Comparison of ENCODE assay signal across 22 mouse cellular contexts in genomic region chr13:56039610-56040371, GRCm38 (mm10).
A peak's percentile ranks its signal among the peaks of the same experiment; 100 is the strongest.
DNase-seq lines count a peak whose midpoint lies in the region; ATAC-seq and TF ChIP-seq lines count a peak whose summit lies in the region.
"Had no signal": no experiment of that assay in that cellular context is flagged by ENCODE, and none has a peak within 500 bp of the region (broad histone marks: within the 10 kb centered on the region; RNA-seq: fewer than 3 reads in every experiment).

No protein-coding gene starts in this region.

- no peak overlapping the region for H3K9ac ChIP-seq in lung, embryonic 16.5 days (ENCODE audit: low read length)
- no peak overlapping the region for H3K9ac ChIP-seq in intestine, embryonic 14.5 days (ENCODE audit: low read length)
- no peak overlapping the region for H3K9ac ChIP-seq in stomach, postnatal 0 days (ENCODE audit: low read length)
- H3K9ac ChIP-seq: embryonic facial prominence, embryonic 12.5 days; forebrain, embryonic 15.5 days; heart, embryonic 15.5 days; hindbrain, embryonic 14.5 days had no signal

- no peaks in the 10 kb centered on the region for H3K9me3 ChIP-seq in lung, embryonic 16.5 days (ENCODE audit: control insufficient read depth, low read length)
- H3K9me3 ChIP-seq in intestine, embryonic 14.5 days (ENCODE audit: control insufficient read depth, low read length), result no peaks in the 10 kb centered on the region
- H3K9me3 ChIP-seq in stomach, postnatal 0 days (ENCODE audit: control insufficient read depth, low read length), result no peaks in the 10 kb centered on the region
- H3K9me3 ChIP-seq: embryonic facial prominence, embryonic 12.5 days; forebrain, embryonic 15.5 days; G1E; heart, embryonic 15.5 days; hindbrain, embryonic 10.5 days had no signal

- no peaks in the 10 kb centered on the region for H3K36me3 ChIP-seq in lung, embryonic 16.5 days (ENCODE audit: control insufficient read depth, insufficient read depth, low read length)
- H3K36me3 ChIP-seq in intestine, embryonic 14.5 days (ENCODE audit: control insufficient read depth, insufficient read depth, low read length), result no peaks in the 10 kb centered on the region
- no peaks in the 10 kb centered on the region for H3K36me3 ChIP-seq in stomach, postnatal 0 days (ENCODE audit: control insufficient read depth, insufficient read depth, low read length)
- H3K36me3 ChIP-seq: embryonic facial prominence, embryonic 12.5 days; forebrain, embryonic 15.5 days; G1E; heart, embryonic 15.5 days; hindbrain, embryonic 10.5 days had no signal

- H3K27me3 ChIP-seq in lung, embryonic 16.5 days (ENCODE audit: control insufficient read depth, insufficient read depth, low read depth, low read length), result peaks cover 3% of the 10 kb centered on the region; the same call in 1 of the 2 replicates
- peaks cover 37% of the 10 kb centered on the region for H3K27me3 ChIP-seq in intestine, embryonic 14.5 days (replicated peaks; ENCODE audit: control insufficient read depth, insufficient read depth, low read length)
- no peaks in the 10 kb centered on the region for H3K27me3 ChIP-seq in stomach, postnatal 0 days (ENCODE audit: control insufficient read depth, insufficient read depth, low read length)
- H3K27me3 ChIP-seq: embryonic facial prominence, embryonic 12.5 days; forebrain, embryonic 15.5 days; heart, embryonic 15.5 days had no signal

- TF ChIP-seq EP300 in stomach, postnatal 0 days (optimal IDR thresholded peaks at IDR 0.05), result no peak

- H3K4me3 ChIP-seq in lung, embryonic 16.5 days (ENCODE audit: low read length), result no peak overlapping the region
- no peak overlapping the region for H3K4me3 ChIP-seq in intestine, embryonic 14.5 days (ENCODE audit: low read depth, low read length)
- H3K4me3 ChIP-seq in stomach, postnatal 0 days (ENCODE audit: low read depth, low read length), result no peak overlapping the region
- H3K4me3 ChIP-seq: embryonic facial prominence, embryonic 12.5 days; forebrain, embryonic 15.5 days; heart, embryonic 15.5 days; hindbrain, embryonic 10.5 days had no signal

- H3K4me1 ChIP-seq in lung, embryonic 16.5 days (replicated peaks; ENCODE audit: control insufficient read depth, insufficient read depth, low read length), result 0 out of 2 replicates have a peak, but pooled peaks cover 4% of the 10 kb centered on the region
- no peaks in the 10 kb centered on the region for H3K4me1 ChIP-seq in intestine, embryonic 14.5 days (replicated peaks; ENCODE audit: control insufficient read depth, insufficient read depth, low read length)
- H3K4me1 ChIP-seq in stomach, postnatal 0 days (replicated peaks; ENCODE audit: control insufficient read depth, insufficient read depth), result no peaks in the 10 kb centered on the region
- H3K4me1 ChIP-seq: embryonic facial prominence, embryonic 12.5 days; forebrain, embryonic 15.5 days; heart, embryonic 15.5 days; hindbrain, embryonic 10.5 days had no signal

- H3K27ac ChIP-seq in lung, embryonic 16.5 days (ENCODE audit: low read length), result no peak overlapping the region
- no peak overlapping the region for H3K27ac ChIP-seq in intestine, embryonic 14.5 days (ENCODE audit: low read depth)
- H3K27ac ChIP-seq in stomach, postnatal 0 days (replicated peaks), result no peak overlapping the region
- H3K27ac ChIP-seq: embryonic facial prominence, embryonic 12.5 days; forebrain, embryonic 15.5 days; heart, embryonic 15.5 days; hindbrain, embryonic 10.5 days; hindbrain, embryonic 14.5 days had no signal

- ATAC-seq in lung, embryonic 16.5 days (ENCODE audit: low read depth), result peak; percentile 31; the same call in 1 of the 2 replicates
- peak; percentile 68 for ATAC-seq in intestine, embryonic 14.5 days (replicated peaks; ENCODE audit: low FRiP score, low TSS enrichment, low read depth)
- peak; percentile 38; the same call in 1 of the 2 replicates for ATAC-seq in stomach, postnatal 0 days (ENCODE audit: low FRiP score, low TSS enrichment)
- ATAC-seq: CD4-positive, CD25-positive, alpha-beta regulatory T cell, adult 4 months; forebrain, embryonic 15.5 days had no signal

- WGBS in lung, embryonic 16.5 days, result 28% methylated on average over 10 of the region's 10 CpGs
- 47% methylated on average over 10 of the region's 10 CpGs for WGBS in intestine, embryonic 14.5 days
- 51% methylated on average over 10 of the region's 10 CpGs for WGBS in stomach, postnatal 0 days

- H3K4me2 ChIP-seq in lung, embryonic 16.5 days (ENCODE audit: low read depth, low read length), result no peak overlapping the region
- H3K4me2 ChIP-seq in intestine, embryonic 14.5 days (ENCODE audit: low read length), result no peak overlapping the region
- no peak overlapping the region for H3K4me2 ChIP-seq in stomach, postnatal 0 days (replicated peaks; ENCODE audit: low read depth)
- H3K4me2 ChIP-seq: embryonic facial prominence, embryonic 12.5 days; forebrain, embryonic 15.5 days; heart, embryonic 11.5 days; heart, embryonic 15.5 days; hindbrain, embryonic 14.5 days had no signal

- DNase-seq in lung, postnatal 10 days, result no peak
- DNase-seq in 416B (ENCODE audit: low read depth), result peak; percentile 7
- no peak for DNase-seq in intestine, embryonic 14.5 days (ENCODE audit: low spot score)
- no peak for DNase-seq in stomach, postnatal 0 days (ENCODE audit: low spot score)
- DNase-seq in heart, adult 9 months (ENCODE audit: low spot score in 2 of 2), result no peak
- DNase-seq: adrenal gland, postnatal 14 days; B cell, adult 2 months; cerebellum, adult 11-12 months; cerebellum, adult 9-10 months; cerebellum, postnatal 25 days; gastrocnemius, postnatal 36 days; heart, adult 18-20 months; heart, postnatal 14 days had no signal

- TF ChIP-seq CTCF in stomach, postnatal 0 days (IDR thresholded peaks at IDR 0.05; ENCODE audit: low read depth), result no peak
